Mouse (Mus musculus): ENCODE measurements around the gene Rsu1. TPM values are rescaled to one million over a fixed set of nuclear protein-coding genes. Genes with fewer than 3 reads are reported as not detected.

The Rsu1 gene
- polyA plus RNA-seq, 1 experiment from 2014 or later, result 78.9 TPM

- no peak for DNase-seq
Observed at GRCm38 (mm10) chr2:13145245-13145644, 126.0 kb downstream of the Rsu1 start.

GRCm38 (mm10) chr2:13134890-13135289, 136.3 kb downstream of the Rsu1 start:
- Histone ChIP-seq H3K27me3 (no peaks in the 10 kb centered on the region), H3K4me2 (no peak overlapping the region), H3K4me1 (replicated peaks) (no peaks in the 10 kb centered on the region; the same call in 1 of the 2 replicates), H3K36me3 (no peaks in the 10 kb centered on the region), H3K9me3 (replicated peaks) (no peaks in the 10 kb centered on the region), H3K9ac (no peak overlapping the region), H3K4me3 (replicated peaks) (no peak overlapping the region), H3K27ac (no peak overlapping the region)
- 72% methylated on average over 2 of the region's 2 CpGs for WGBS (ENCODE audit: insufficient replicate concordance)
- no peak for ATAC-seq (ENCODE audit: low read depth)
- DNase-seq, result no peak

More at GRCm38 (mm10) chr2:13145245-13145644, 126.0 kb downstream of the Rsu1 start:
- H3K27ac ChIP-seq, result no peak overlapping the region
- no peak overlapping the region for H3K9ac ChIP-seq
- H3K36me3 ChIP-seq, result no peaks in the 10 kb centered on the region
- no peak overlapping the region for H3K4me3 ChIP-seq (replicated peaks)
- no peaks in the 10 kb centered on the region for H3K27me3 ChIP-seq
- no peaks in the 10 kb centered on the region for H3K9me3 ChIP-seq (replicated peaks)
- H3K4me1 ChIP-seq (replicated peaks), result no peaks in the 10 kb centered on the region
- no peak for ATAC-seq (ENCODE audit: low read depth)
- no peak overlapping the region for H3K4me2 ChIP-seq
- WGBS (ENCODE audit: insufficient replicate concordance), result 81% methylated on average over 6 of the region's 6 CpGs

- no peaks in the 10 kb centered on the region for H3K27me3 ChIP-seq
- no peak overlapping the region for H3K4me2 ChIP-seq
- H3K36me3 ChIP-seq, result no peaks in the 10 kb centered on the region
- no peak overlapping the region for H3K9ac ChIP-seq
- DNase-seq, result no peak
- no peaks in the 10 kb centered on the region for H3K9me3 ChIP-seq (replicated peaks)
- H3K27ac ChIP-seq, result no peak overlapping the region
- no peak overlapping the region for H3K4me3 ChIP-seq (replicated peaks)
- H3K4me1 ChIP-seq (replicated peaks), result no peaks in the 10 kb centered on the region
- 75% methylated on average over 8 of the region's 8 CpGs for WGBS (ENCODE audit: insufficient replicate concordance)
- ATAC-seq (ENCODE audit: low read depth), result no peak
Observed at GRCm38 (mm10) chr2:13132841-13133240, 138.4 kb downstream of the Rsu1 start.

- WGBS (ENCODE audit: insufficient replicate concordance), result 74% methylated on average over 8 of the region's 8 CpGs
- Histone ChIP-seq H3K27me3 (no peaks in the 10 kb centered on the region), H3K4me3 (replicated peaks) (no peak overlapping the region), H3K27ac (no peak overlapping the region), H3K9ac (no peak overlapping the region), H3K4me2 (no peak overlapping the region), H3K36me3 (no peaks in the 10 kb centered on the region), H3K4me1 (replicated peaks) (no peaks in the 10 kb centered on the region), H3K9me3 (replicated peaks) (no peaks in the 10 kb centered on the region)
- DNase-seq (no peak), ATAC-seq (ENCODE audit: low read depth) (no peak)
Observed at GRCm38 (mm10) chr2:13132406-13132805, 138.8 kb downstream of the Rsu1 start.

- Histone ChIP-seq H3K36me3 (no peaks in the 10 kb centered on the region), H3K27ac (no peak overlapping the region), H3K9me3 (replicated peaks) (no peaks in the 10 kb centered on the region), H3K9ac (no peak overlapping the region), H3K4me3 (replicated peaks) (no peak overlapping the region), H3K4me2 (no peak overlapping the region), H3K27me3 (no peaks in the 10 kb centered on the region), H3K4me1 (replicated peaks) (no peaks in the 10 kb centered on the region)
- no peak for ATAC-seq (ENCODE audit: low read depth)
- DNase-seq, result no peak
- 76% methylated on average over 10 of the region's 10 CpGs for WGBS (ENCODE audit: insufficient replicate concordance)
Observed at GRCm38 (mm10) chr2:13129859-13130258, 141.4 kb downstream of the Rsu1 start.

GRCm38 (mm10) chr2:13129337-13129736, 141.9 kb downstream of the Rsu1 start:
- DNase-seq (no peak), ATAC-seq (ENCODE audit: low read depth) (no peak)
- no peaks in the 10 kb centered on the region for H3K9me3 ChIP-seq (replicated peaks)
- no peaks in the 10 kb centered on the region for H3K27me3 ChIP-seq
- no peak overlapping the region for H3K4me2 ChIP-seq
- 80% methylated on average over 10 of the region's 10 CpGs for WGBS (ENCODE audit: insufficient replicate concordance)
- no peak overlapping the region for H3K4me3 ChIP-seq (replicated peaks)
- no peak overlapping the region for H3K9ac ChIP-seq
- H3K27ac ChIP-seq, result no peak overlapping the region
- H3K36me3 ChIP-seq, result no peaks in the 10 kb centered on the region
- no peaks in the 10 kb centered on the region for H3K4me1 ChIP-seq (replicated peaks)

GRCm38 (mm10) chr2:13120461-13120860, 150.8 kb downstream of the Rsu1 start:
- DNase-seq (no peak), ATAC-seq (ENCODE audit: low read depth) (no peak)
- Histone ChIP-seq H3K27me3 (no peaks in the 10 kb centered on the region), H3K36me3 (no peaks in the 10 kb centered on the region), H3K27ac (no peak overlapping the region), H3K4me1 (replicated peaks) (no peaks in the 10 kb centered on the region), H3K9ac (no peak overlapping the region), H3K4me2 (no peak overlapping the region), H3K4me3 (replicated peaks) (no peak overlapping the region), H3K9me3 (replicated peaks) (no peaks in the 10 kb centered on the region)
- WGBS (ENCODE audit: insufficient replicate concordance), result 81% methylated on average over 5 of the region's 5 CpGs

GRCm38 (mm10) chr2:13117896-13118295, 153.3 kb downstream of the Rsu1 start:
- ATAC-seq (ENCODE audit: low read depth), result no peak
- Histone ChIP-seq H3K27me3 (no peaks in the 10 kb centered on the region), H3K4me1 (replicated peaks) (no peaks in the 10 kb centered on the region), H3K4me3 (replicated peaks) (no peak overlapping the region), H3K27ac (no peak overlapping the region), H3K4me2 (no peak overlapping the region), H3K9me3 (replicated peaks) (no peaks in the 10 kb centered on the region), H3K36me3 (no peaks in the 10 kb centered on the region), H3K9ac (no peak overlapping the region)
- WGBS (ENCODE audit: insufficient replicate concordance), result 76% methylated on average over 4 of the region's 4 CpGs
- no peak for DNase-seq

- WGBS (ENCODE audit: insufficient replicate concordance), result 24% methylated on average over 4 of the region's 4 CpGs
- no peaks in the 10 kb centered on the region for H3K36me3 ChIP-seq
Observed at GRCm38 (mm10) chr2:13106531-13106930, 164.7 kb downstream of the Rsu1 start.

GRCm38 (mm10) chr2:13104388-13104787, 166.8 kb downstream of the Rsu1 start:
- Histone ChIP-seq H3K4me1 (replicated peaks) (no peaks in the 10 kb centered on the region), H3K36me3 (no peaks in the 10 kb centered on the region), H3K4me3 (replicated peaks) (no peak overlapping the region), H3K9me3 (replicated peaks) (no peaks in the 10 kb centered on the region), H3K9ac (no peak overlapping the region), H3K27ac (no peak overlapping the region), H3K27me3 (no peaks in the 10 kb centered on the region), H3K4me2 (no peak overlapping the region)
- DNase-seq (no peak), ATAC-seq (ENCODE audit: low read depth) (no peak)
- 39% methylated on average over 2 of the region's 2 CpGs for WGBS (ENCODE audit: insufficient replicate concordance)

More at GRCm38 (mm10) chr2:13106531-13106930, 164.7 kb downstream of the Rsu1 start:
- Histone ChIP-seq H3K27me3 (no peaks in the 10 kb centered on the region), H3K9ac (no peak overlapping the region), H3K4me2 (no peak overlapping the region), H3K4me3 (replicated peaks) (no peak overlapping the region), H3K4me1 (replicated peaks) (no peaks in the 10 kb centered on the region), H3K9me3 (replicated peaks) (no peaks in the 10 kb centered on the region), H3K27ac (no peak overlapping the region)
- ATAC-seq (ENCODE audit: low read depth) (no peak), DNase-seq (no peak)

- Histone ChIP-seq H3K4me1 (replicated peaks) (no peaks in the 10 kb centered on the region), H3K27ac (no peak overlapping the region), H3K9me3 (replicated peaks) (no peaks in the 10 kb centered on the region), H3K36me3 (no peaks in the 10 kb centered on the region), H3K4me2 (no peak overlapping the region), H3K27me3 (no peaks in the 10 kb centered on the region), H3K9ac (no peak overlapping the region), H3K4me3 (replicated peaks) (no peak overlapping the region)
- DNase-seq (no peak), ATAC-seq (ENCODE audit: low read depth) (no peak)
- 57% methylated on average over 7 of the region's 7 CpGs for WGBS (ENCODE audit: insufficient replicate concordance)
Observed at GRCm38 (mm10) chr2:13103797-13104200, 167.4 kb downstream of the Rsu1 start.

GRCm38 (mm10) chr2:13094045-13094444, 177.2 kb downstream of the Rsu1 start:
- Histone ChIP-seq H3K4me1 (replicated peaks) (no peaks in the 10 kb centered on the region), H3K9me3 (replicated peaks) (no peaks in the 10 kb centered on the region), H3K4me2 (no peak overlapping the region), H3K9ac (no peak overlapping the region), H3K4me3 (replicated peaks) (no peak overlapping the region), H3K27ac (no peak overlapping the region), H3K36me3 (no peaks in the 10 kb centered on the region), H3K27me3 (no peaks in the 10 kb centered on the region)
- DNase-seq, result no peak
- 77% methylated on average over 5 of the region's 5 CpGs for WGBS (ENCODE audit: insufficient replicate concordance)
- ATAC-seq (ENCODE audit: low read depth), result no peak

All from liver, embryonic 13.5 days (tissue).